Mouse (Mus musculus) ES-Bruce4 (cell line): ENCODE measurements at regions not wholly inside any gene's neighbourhood (a gene's known extent, or its start where the extent isn't known, plus 50 kb on each side); places are given as distances from the start of the nearest gene placed in this dataset.

Experiments
- CTCF ChIP-seq: IDR thresholded peaks from one replicate; pipeline ENCODE4 v1.8.1; 2011; ENCODE audit warnings: low read depth, low read length
- EP300 ChIP-seq: IDR thresholded peaks from 2 replicates; pipeline ENCODE4 v1.6.1; 2011; ENCODE audit warnings: low read depth, low read length; ENCODE audit not compliant: insufficient read depth

GRCm38 (mm10) chr2:30659836-30660612, 65.2 kb downstream of the Cstad start:
- TF ChIP-seq CTCF (no peak), EP300 (no peak)
